Mouse (Mus musculus) hindbrain, embryonic 12.5 days (tissue): ENCODE results near the gene a. TPM values are rescaled to one million over a fixed set of nuclear protein-coding genes. Genes with fewer than 3 reads are reported as not detected.

Experiments
- ATAC-seq: fragments of 200-750 bp; cut with Nextera tagmentation; 2 replicates; pipeline ENCODE4 v1.8.0; 2017; ENCODE audit warnings: moderate TSS enrichment; ENCODE audit not compliant: low FRiP score
- H3K27ac ChIP-seq: fragments of 300-500 bp; sonication (generic); 2 replicates; pipeline ENCODE4 v1.5.1; 2016; ENCODE audit warnings: mild to moderate bottlenecking
- H3K27me3 ChIP-seq: fragments of 300-500 bp; sonication (generic); 2 replicates; pipeline ENCODE4 v1.6.1; 2016; ENCODE audit warnings: mild to moderate bottlenecking
- H3K36me3 ChIP-seq: fragments of 300-500 bp; sonication (generic); 2 replicates; pipeline ENCODE4 v1.6.1; 2016; ENCODE audit warnings: mild to moderate bottlenecking
- H3K4me1 ChIP-seq: fragments of 300-500 bp; sonication (generic); 2 replicates; pipeline ENCODE4 v1.6.1; 2016
- H3K4me2 ChIP-seq: fragments of 300-500 bp; sonication (generic); replicated peaks from 2 replicates; pipeline ENCODE4 v1.6.1; 2016; ENCODE audit warnings: mild to moderate bottlenecking
- H3K4me3 ChIP-seq: fragments of 300-500 bp; sonication (generic); 2 replicates; pipeline ENCODE4 v1.5.1; 2016; ENCODE audit warnings: mild to moderate bottlenecking
- H3K9ac ChIP-seq: fragments of 300-500 bp; sonication (generic); 2 replicates; pipeline ENCODE4 v1.6.1; 2016; ENCODE audit warnings: mild to moderate bottlenecking, moderate library complexity
- H3K9me3 ChIP-seq: fragments of 300-500 bp; sonication (generic); replicated peaks from 2 replicates; pipeline ENCODE4 v1.6.1; 2016; ENCODE audit warnings: mild to moderate bottlenecking
- WGBS: fragments of 180-500 bp; shearing (Covaris S2); methylation state at CpG from one replicate; pipeline ENCODE4 v1.1.7; 2016; 5-methylcytosine and 5-hydroxymethylcytosine counted together
- polyA plus RNA-seq: library from polyadenylated mRNA; unstranded; fragments of >200 nt; fragmentation: Nextera tagmentation; extraction: Ambion mirVana; gene quantifications from 2 replicates; pipeline ENCODE4 v1.2.1, GENCODE M21; 2016

The a gene
- polyA plus RNA-seq, 1 experiment from 2014 or later, result 3.0 TPM

DNA sequence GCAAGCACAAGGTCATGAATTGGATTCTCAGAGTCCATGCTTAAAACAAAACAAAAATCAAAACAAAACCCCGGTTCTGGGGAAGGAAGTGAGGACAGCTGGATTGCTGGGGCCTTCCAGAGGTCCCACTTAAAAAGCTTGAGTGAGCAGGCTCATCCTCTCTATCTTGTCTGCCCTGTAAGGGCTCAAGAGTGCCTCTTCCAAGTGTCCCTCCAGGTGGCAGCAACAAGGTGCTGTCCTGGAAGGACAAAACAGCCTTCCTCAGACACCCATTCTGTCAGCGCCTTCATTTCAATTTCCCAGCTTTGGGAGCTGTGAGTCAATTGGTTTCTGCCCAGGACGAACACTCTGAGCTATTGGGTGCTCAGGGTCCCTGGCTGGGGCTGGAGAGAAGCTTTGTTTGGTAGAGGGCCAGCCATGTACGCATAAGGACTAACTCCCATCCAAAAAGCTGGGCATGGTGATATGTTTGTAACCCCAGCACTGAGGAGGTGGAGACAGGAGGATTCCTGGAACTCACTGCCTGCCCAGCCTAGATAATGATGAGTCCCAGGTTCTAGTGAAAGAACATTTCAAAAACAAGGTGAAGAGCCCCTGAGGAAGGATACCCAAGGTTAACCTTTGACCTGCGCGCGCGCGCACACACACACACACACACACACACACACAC is 26.2 kb upstream of the a start:
- 81% methylated on average over 9 of the region's 9 CpGs for WGBS

GRCm38 (mm10) chr2:154765554-154766008 is 25.6 kb upstream of the a start:
- Histone ChIP-seq H3K4me1 (0 out of 2 replicates have a peak, but pooled peaks cover 2% of the 10 kb centered on the region), H3K4me2 (no peak overlapping the region), H3K27me3 (no peaks in the 10 kb centered on the region), H3K4me3 (no peak overlapping the region), H3K9me3 (peaks cover 4% of the 10 kb centered on the region; the same call in 1 of the 2 replicates), H3K36me3 (no peaks in the 10 kb centered on the region), H3K27ac (no peak overlapping the region), H3K9ac (no peak overlapping the region)
- 82% methylated on average over 8 of the region's 8 CpGs for WGBS
- no peak for ATAC-seq

More for the DNA sequence above, 26.2 kb upstream of the a start:
- Histone ChIP-seq H3K9me3 (peaks cover 8% of the 10 kb centered on the region; the same call in 1 of the 2 replicates), H3K27ac (no peak overlapping the region), H3K4me1 (0 out of 2 replicates have a peak, but pooled peaks cover 2% of the 10 kb centered on the region), H3K27me3 (no peaks in the 10 kb centered on the region), H3K36me3 (no peaks in the 10 kb centered on the region), H3K4me2 (no peak overlapping the region), H3K9ac (no peak overlapping the region), H3K4me3 (no peak overlapping the region)
- no peak for ATAC-seq

DNA sequence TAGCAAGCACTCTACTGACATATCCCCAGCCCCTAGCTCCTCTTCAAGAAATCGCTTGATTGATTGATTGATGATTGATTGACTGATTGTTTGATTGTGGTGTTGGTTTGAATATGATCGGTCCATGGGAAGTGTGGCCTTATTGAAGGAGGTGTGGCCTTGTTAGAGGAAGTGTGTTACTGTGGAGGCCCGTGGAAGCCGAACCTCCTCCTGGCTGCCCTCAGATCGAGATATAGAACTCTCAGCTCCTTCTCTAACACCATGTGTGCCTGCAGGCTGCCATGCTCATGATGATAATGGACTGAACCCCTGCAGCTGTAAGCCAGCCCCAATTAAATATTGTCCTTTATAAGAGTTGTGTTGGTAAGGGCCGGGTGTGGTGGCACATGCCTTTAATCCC is 24.2 kb upstream of the a start:
- Histone ChIP-seq H3K4me1 (0 out of 2 replicates have a peak, but pooled peaks cover 2% of the 10 kb centered on the region), H3K9ac (no peak overlapping the region), H3K9me3 (no peaks in the 10 kb centered on the region), H3K36me3 (no peaks in the 10 kb centered on the region), H3K4me2 (no peak overlapping the region), H3K27me3 (no peaks in the 10 kb centered on the region), H3K4me3 (no peak overlapping the region), H3K27ac (no peak overlapping the region)
- no peak for ATAC-seq
- 92% methylated on average over 6 of the region's 6 CpGs for WGBS

DNA sequence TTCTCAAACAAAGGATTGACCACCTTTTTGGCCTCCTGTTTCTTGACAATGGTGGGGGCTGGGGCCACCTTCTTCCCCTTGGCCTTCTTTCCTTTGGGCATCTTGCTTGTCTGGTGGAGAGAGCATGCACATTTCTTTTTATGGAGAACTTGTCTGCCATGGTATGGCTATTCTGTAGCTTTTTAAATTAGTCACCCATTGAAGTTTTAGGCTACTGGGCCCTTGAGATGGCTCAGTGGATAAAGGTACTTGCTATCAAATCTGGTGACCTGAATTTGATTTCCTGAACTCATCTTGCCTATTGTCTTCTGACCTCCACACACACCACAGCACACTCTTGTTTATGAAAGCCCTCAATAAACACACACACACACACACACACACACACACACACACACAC is 21.3 kb upstream of the a start, which contains the start of gene Gm14214:
TSS of gene Gm14214 (minus strand) at position 101 of the 400 bp plus-strand sequence.
- Histone ChIP-seq H3K9me3 (no peaks in the 10 kb centered on the region), H3K4me3 (no peak within 1 kb of the TSS), H3K27me3 (no peaks in the 10 kb centered on the region), H3K4me2 (no peak within 1 kb of the TSS), H3K4me1 (0 out of 2 replicates have a peak, but pooled peaks cover 2% of the 10 kb centered on the region), H3K36me3 (no peaks in the 10 kb centered on the region), H3K9ac (no peak within 1 kb of the TSS), H3K27ac (no peak within 1 kb of the TSS)
- ATAC-seq, result no peak

GRCm38 (mm10) chr2:154771604-154772003 is 19.6 kb upstream of the a start:
- Histone ChIP-seq H3K27ac (no peak overlapping the region), H3K9ac (no peak overlapping the region), H3K4me3 (no peak overlapping the region), H3K36me3 (no peaks in the 10 kb centered on the region), H3K4me2 (no peak overlapping the region), H3K27me3 (no peaks in the 10 kb centered on the region), H3K4me1 (0 out of 2 replicates have a peak, but pooled peaks cover 2% of the 10 kb centered on the region), H3K9me3 (no peaks in the 10 kb centered on the region)
- 83% methylated on average over 8 of the region's 8 CpGs for WGBS
- no peak for ATAC-seq

GRCm38 (mm10) chr2:154774032-154774431 is 17.2 kb upstream of the a start:
- Histone ChIP-seq H3K27me3 (no peaks in the 10 kb centered on the region), H3K4me2 (no peak overlapping the region), H3K4me1 (no peaks in the 10 kb centered on the region), H3K27ac (no peak overlapping the region), H3K4me3 (no peak overlapping the region), H3K9ac (no peak overlapping the region), H3K9me3 (no peaks in the 10 kb centered on the region), H3K36me3 (no peaks in the 10 kb centered on the region)
- WGBS, result 83% methylated on average over 1 of the region's 1 CpGs
- no peak for ATAC-seq

- no peak overlapping the region for H3K4me3 ChIP-seq
- no peaks in the 10 kb centered on the region for H3K27me3 ChIP-seq
- no peak for ATAC-seq
- H3K4me1 ChIP-seq, result no peaks in the 10 kb centered on the region
- no peak overlapping the region for H3K9ac ChIP-seq
- H3K36me3 ChIP-seq, result no peaks in the 10 kb centered on the region
- no peaks in the 10 kb centered on the region for H3K9me3 ChIP-seq
- no peak overlapping the region for H3K27ac ChIP-seq
- 79% methylated on average over 7 of the region's 7 CpGs for WGBS
- H3K4me2 ChIP-seq, result no peak overlapping the region
Measured at GRCm38 (mm10) chr2:154776496-154776895, 14.7 kb upstream of the a start.

DNA sequence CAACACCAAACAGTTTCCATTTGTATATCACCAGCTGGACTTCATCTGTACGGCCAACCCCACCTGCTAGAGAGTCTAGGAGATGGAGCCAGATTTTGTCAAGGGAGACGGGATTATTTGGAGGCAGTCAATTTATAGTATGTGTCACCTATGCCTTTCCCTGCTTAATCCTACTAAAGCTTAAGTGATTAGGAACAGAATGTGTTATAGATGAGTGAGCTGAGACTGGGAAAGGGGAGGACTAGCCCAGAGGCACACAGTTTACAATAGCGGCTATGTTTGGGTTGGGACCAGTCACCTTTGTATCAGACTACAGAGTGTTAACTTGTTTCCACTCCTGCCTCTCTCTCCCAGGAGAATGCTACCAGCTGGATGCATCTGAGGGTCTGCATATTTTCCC is 11.6 kb upstream of the a start:
- Histone ChIP-seq H3K4me2 (no peak overlapping the region), H3K27me3 (no peaks in the 10 kb centered on the region), H3K4me1 (peaks cover 16% of the 10 kb centered on the region), H3K9ac (no peak overlapping the region), H3K9me3 (no peaks in the 10 kb centered on the region), H3K27ac (no peak overlapping the region), H3K4me3 (no peak overlapping the region), H3K36me3 (no peaks in the 10 kb centered on the region)
- 82% methylated on average over 3 of the region's 3 CpGs for WGBS
- no peak for ATAC-seq

GRCm38 (mm10) chr2:154782361-154782760 is 8.8 kb upstream of the a start:
- Histone ChIP-seq H3K9ac (no peak overlapping the region), H3K4me3 (no peak overlapping the region), H3K4me1 (peaks cover 29% of the 10 kb centered on the region), H3K36me3 (no peaks in the 10 kb centered on the region), H3K9me3 (no peaks in the 10 kb centered on the region), H3K4me2 (no peak overlapping the region), H3K27me3 (no peaks in the 10 kb centered on the region), H3K27ac (no peak overlapping the region)
- WGBS, result 72% methylated on average over 4 of the region's 4 CpGs
- ATAC-seq, result no peak

- no peak overlapping the region for H3K27ac ChIP-seq
- H3K9ac ChIP-seq, result no peak overlapping the region
- H3K4me3 ChIP-seq, result no peak overlapping the region
- no peaks in the 10 kb centered on the region for H3K9me3 ChIP-seq
- 64% methylated on average over 17 of the region's 17 CpGs for WGBS
- ATAC-seq, result no peak
- H3K4me1 ChIP-seq, result peaks cover 29% of the 10 kb centered on the region
- no peaks in the 10 kb centered on the region for H3K36me3 ChIP-seq
- no peak overlapping the region for H3K4me2 ChIP-seq
- no peaks in the 10 kb centered on the region for H3K27me3 ChIP-seq
Measured at GRCm38 (mm10) chr2:154782856-154783650, 8.1 kb upstream of the a start.

DNA sequence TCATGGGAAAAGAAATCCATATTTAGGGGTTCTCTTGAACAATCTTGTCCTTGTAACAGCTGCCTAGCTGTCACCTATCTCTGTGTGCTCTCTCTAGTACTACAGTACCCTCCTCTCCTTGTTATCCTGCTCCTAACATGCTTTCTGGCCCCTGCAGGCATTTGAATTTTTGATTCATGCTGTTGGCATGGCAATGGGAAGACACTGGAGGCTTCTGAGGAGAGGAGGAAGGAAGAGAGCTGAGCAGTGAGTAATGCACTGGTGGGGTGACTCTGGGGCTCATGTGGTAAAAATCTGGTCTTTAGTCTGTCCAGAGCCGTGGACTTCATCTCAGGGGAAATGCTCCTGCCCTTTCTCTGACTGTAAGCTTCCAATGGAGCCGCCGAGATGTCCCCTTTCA is 5.9 kb upstream of the a start:
- WGBS, result 71% methylated on average over 3 of the region's 3 CpGs
- H3K4me3 ChIP-seq, result no peak overlapping the region
- peaks cover 34% of the 10 kb centered on the region for H3K4me1 ChIP-seq
- no peaks in the 10 kb centered on the region for H3K9me3 ChIP-seq
- no peak overlapping the region for H3K9ac ChIP-seq
- no peak overlapping the region for H3K27ac ChIP-seq
- no peak overlapping the region for H3K4me2 ChIP-seq
- H3K36me3 ChIP-seq, result no peaks in the 10 kb centered on the region
- no peak for ATAC-seq
- H3K27me3 ChIP-seq, result no peaks in the 10 kb centered on the region

DNA sequence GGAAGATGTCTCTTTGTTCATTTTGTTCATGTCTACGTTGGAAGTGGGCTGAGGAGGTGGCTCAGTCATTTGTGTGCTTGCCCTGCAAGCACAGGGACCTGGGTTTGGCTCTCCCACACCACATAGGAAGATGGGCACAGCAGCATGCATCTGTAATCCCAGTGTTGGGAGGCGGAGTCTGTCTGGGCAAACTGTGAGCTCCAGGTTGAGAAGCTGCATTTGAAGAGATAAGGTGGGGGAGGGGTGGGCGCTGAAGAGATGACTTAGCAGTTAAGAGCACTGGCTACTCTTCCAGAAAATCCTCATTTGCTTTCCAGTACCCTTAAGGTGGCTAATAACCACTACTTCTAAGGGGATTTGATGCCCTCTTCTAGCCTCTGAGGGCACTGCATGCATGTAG is 5.0 kb upstream of the a start:
- H3K27ac ChIP-seq, result no peak overlapping the region
- H3K4me3 ChIP-seq, result no peak overlapping the region
- WGBS, result 53% methylated on average over 3 of the region's 3 CpGs
- no peaks in the 10 kb centered on the region for H3K27me3 ChIP-seq
- H3K4me1 ChIP-seq, result peaks cover 34% of the 10 kb centered on the region
- H3K4me2 ChIP-seq, result no peak overlapping the region
- no peaks in the 10 kb centered on the region for H3K9me3 ChIP-seq
- ATAC-seq, result no peak
- no peaks in the 10 kb centered on the region for H3K36me3 ChIP-seq
- H3K9ac ChIP-seq, result no peak overlapping the region
